Comparison of ENCODE assay signal across 8 mouse cellular contexts in the genomic region with DNA sequence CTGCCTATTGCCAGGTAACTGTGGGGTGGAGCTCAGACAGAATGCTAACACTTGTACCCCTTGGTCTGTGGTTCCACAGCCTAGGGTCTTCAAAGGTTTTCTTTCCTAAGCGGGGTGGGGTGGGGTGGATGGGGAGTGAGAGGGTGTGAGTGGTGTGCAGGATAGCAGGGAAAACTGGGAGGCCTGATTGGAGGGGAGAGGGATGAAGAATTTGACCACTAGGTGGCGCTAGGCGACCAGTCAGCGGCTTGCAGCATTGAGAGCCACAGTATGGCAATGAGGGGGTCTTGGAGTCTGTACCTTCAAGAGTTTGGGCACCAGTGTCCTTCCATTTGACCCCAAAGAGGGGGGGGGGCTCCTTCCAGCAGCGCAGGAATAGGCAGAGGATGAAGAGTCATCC. TPM values are rescaled to one million over a fixed set of nuclear protein-coding genes. Genes with fewer than 3 reads are reported as not detected.
DNase-seq lines count a peak whose midpoint lies in the region; ATAC-seq and TF ChIP-seq lines count a peak whose summit lies in the region.

No protein-coding gene starts in this region.

- intact Hi-C loops in heart, postnatal 10 days (cut with DNase I) = loop anchor here (1.0 to 5.0 kb wide), 3 partner anchors 78 to 965 kb away; no protein-coding TSS in a partner anchor

- H3K9me3 ChIP-seq in forebrain, embryonic 12.5 days = no peaks in the 10 kb centered on the region

- H3K4me1 ChIP-seq in forebrain, embryonic 12.5 days = peaks cover 3% of the 10 kb centered on the region; the same call in 1 of the 2 replicates
- no peaks in the 10 kb centered on the region for H3K4me1 ChIP-seq in lung, adult 2 months (ENCODE audit: control insufficient read depth, insufficient read depth, low read length)

- no peaks in the 10 kb centered on the region for H3K27me3 ChIP-seq in forebrain, embryonic 12.5 days

- H3K9ac ChIP-seq in forebrain, embryonic 12.5 days = no peak overlapping the region

- no peak for TF ChIP-seq POLR2A in lung, adult 2 months (IDR thresholded peaks at IDR 0.05; ENCODE audit: borderline replicate concordance, extremely low read depth, low read depth, low read length)

- peak; percentile 96 for TF ChIP-seq CTCF in lung, adult 2 months (IDR thresholded peaks at IDR 0.05; ENCODE audit: insufficient read depth, low read length)

- WGBS in forebrain, embryonic 12.5 days = under 1% methylated on average over 5 of the region's 5 CpGs
- WGBS in lung, adult 2 months = 1% methylated on average over 5 of the region's 5 CpGs

- no peak overlapping the region for H3K4me2 ChIP-seq in forebrain, embryonic 12.5 days

- DNase-seq in c-Kit-positive CD71-positive TER-119-positive erythroid progenitor cells, embryonic 14.5 days (ENCODE audit: low spot score) = peak; percentile 15
- DNase-seq in heart, postnatal 10 days = peak; percentile 75 to 90
- DNase-seq in layer of hippocampus, adult 11-12 months (ENCODE audit: low spot score) = peak; percentile 84
- peak; percentile 71 for DNase-seq in lung, adult 2 months
- DNase-seq in ovary, adult 18-20 months (ENCODE audit: low spot score) = peak; percentile 17
- peak; percentile 16 to 21 for DNase-seq in thymus, adult 18-20 months

- H3K27ac ChIP-seq in forebrain, embryonic 12.5 days = no peak overlapping the region

- H3K36me3 ChIP-seq in forebrain, embryonic 12.5 days (replicated peaks) = no peaks in the 10 kb centered on the region

- H3K4me3 ChIP-seq in forebrain, embryonic 12.5 days (replicated peaks) = no peak overlapping the region
- H3K4me3 ChIP-seq in lung, adult 2 months (replicated peaks; ENCODE audit: extremely low read depth, low read depth, low read length) = no peak overlapping the region

- peak; percentile 51 for ATAC-seq in CD4-positive, CD25-positive, alpha-beta regulatory T cell, adult 4 months
- ATAC-seq in forebrain, embryonic 12.5 days (ENCODE audit: low FRiP score) = peak; percentile 78

RNA-seq across cellular contexts. Expression of a gene that starts 35.9 kb away (rescaled TPM):
- 1 to 10 TPM; 3.6 to 6.0 TPM for polyA plus RNA-seq in CD4-positive, CD25-positive, alpha-beta regulatory T cell, adult 4 months (2017; shearing (Covaris generic))
- 10.9 and 11.5 TPM in 2 replicates for polyA plus RNA-seq in forebrain, embryonic 12.5 days (2016; fragmentation: Nextera tagmentation; extraction: Ambion mirVana)
- total RNA-seq in heart, postnatal 10 days (2021) = 1 to 10 TPM; 9.1 TPM
- polyA plus RNA-seq in lung, adult 2 months (2012; rRNA removed) = 8.2 and 9.1 TPM in 2 replicates

Comparison
In these comparisons a context has a peak if more than half of its experiments do, and no peak if none do; other contexts are left out.
1. DNase-seq: peak in every context shown above with its lines; median percentile 84 in layer of hippocampus, adult 11-12 months; 82 in heart, postnatal 10 days; 71 in lung, adult 2 months; 18 in thymus, adult 18-20 months; 17 in ovary, adult 18-20 months; 15 in c-Kit-positive CD71-positive TER-119-positive erythroid progenitor cells, embryonic 14.5 days.